Mouse (Mus musculus): Measurements from ENCODE around the gene Vwa8. TPM values are rescaled to one million over a fixed set of nuclear protein-coding genes. Genes with fewer than 3 reads are reported as not detected.

Gene Vwa8
- polyA plus RNA-seq, 1 experiment from 2014 or later, result 22.7 TPM

GRCm38 (mm10) chr14:79142342-79142741 lies 293.5 kb downstream of the Vwa8 start:
- 87% methylated on average over 4 of the region's 4 CpGs for WGBS
- no peak for ATAC-seq (ENCODE audit: insufficient number of reproducible peaks, low FRiP score)
- Histone ChIP-seq H3K4me3 (no peak overlapping the region), H3K36me3 (no peaks in the 10 kb centered on the region), H3K9me3 (replicated peaks) (no peaks in the 10 kb centered on the region), H3K9ac (no peak overlapping the region), H3K27ac (ENCODE audit: poor library complexity, severe bottlenecking) (no peak overlapping the region), H3K4me2 (no peak overlapping the region), H3K27me3 (replicated peaks) (0 out of 2 replicates have a peak, but pooled peaks cover 3% of the 10 kb centered on the region), H3K4me1 (replicated peaks) (peaks cover 9% of the 10 kb centered on the region)

DNA sequence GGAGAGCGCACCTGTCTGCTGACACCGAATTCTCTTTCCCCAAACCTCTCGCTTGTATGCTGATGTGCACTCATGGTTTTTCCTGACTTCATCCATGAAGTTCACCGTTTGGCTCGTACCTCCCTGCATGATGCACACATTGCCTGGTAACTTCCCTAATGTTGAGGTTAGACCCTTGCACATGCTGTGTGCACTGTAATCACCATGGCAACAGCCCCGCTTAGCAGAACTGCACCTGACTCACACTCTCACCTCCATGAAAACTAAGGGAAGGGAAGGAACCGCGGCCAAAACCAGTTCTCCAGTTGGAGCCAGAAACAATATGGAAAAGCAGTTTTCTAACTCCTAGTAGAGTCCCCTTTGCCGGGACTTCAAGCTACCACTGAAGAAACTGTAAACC lies 294.8 kb downstream of the Vwa8 start:
- Histone ChIP-seq H3K9me3 (replicated peaks) (no peaks in the 10 kb centered on the region), H3K9ac (no peak overlapping the region), H3K4me2 (no peak overlapping the region), H3K4me1 (replicated peaks) (peaks cover 9% of the 10 kb centered on the region), H3K27ac (ENCODE audit: poor library complexity, severe bottlenecking) (no peak overlapping the region), H3K27me3 (replicated peaks) (0 out of 2 replicates have a peak, but pooled peaks cover 3% of the 10 kb centered on the region), H3K36me3 (no peaks in the 10 kb centered on the region), H3K4me3 (no peak overlapping the region)
- ATAC-seq (ENCODE audit: insufficient number of reproducible peaks, low FRiP score), result no peak
- WGBS, result 89% methylated on average over 9 of the region's 9 CpGs

DNA sequence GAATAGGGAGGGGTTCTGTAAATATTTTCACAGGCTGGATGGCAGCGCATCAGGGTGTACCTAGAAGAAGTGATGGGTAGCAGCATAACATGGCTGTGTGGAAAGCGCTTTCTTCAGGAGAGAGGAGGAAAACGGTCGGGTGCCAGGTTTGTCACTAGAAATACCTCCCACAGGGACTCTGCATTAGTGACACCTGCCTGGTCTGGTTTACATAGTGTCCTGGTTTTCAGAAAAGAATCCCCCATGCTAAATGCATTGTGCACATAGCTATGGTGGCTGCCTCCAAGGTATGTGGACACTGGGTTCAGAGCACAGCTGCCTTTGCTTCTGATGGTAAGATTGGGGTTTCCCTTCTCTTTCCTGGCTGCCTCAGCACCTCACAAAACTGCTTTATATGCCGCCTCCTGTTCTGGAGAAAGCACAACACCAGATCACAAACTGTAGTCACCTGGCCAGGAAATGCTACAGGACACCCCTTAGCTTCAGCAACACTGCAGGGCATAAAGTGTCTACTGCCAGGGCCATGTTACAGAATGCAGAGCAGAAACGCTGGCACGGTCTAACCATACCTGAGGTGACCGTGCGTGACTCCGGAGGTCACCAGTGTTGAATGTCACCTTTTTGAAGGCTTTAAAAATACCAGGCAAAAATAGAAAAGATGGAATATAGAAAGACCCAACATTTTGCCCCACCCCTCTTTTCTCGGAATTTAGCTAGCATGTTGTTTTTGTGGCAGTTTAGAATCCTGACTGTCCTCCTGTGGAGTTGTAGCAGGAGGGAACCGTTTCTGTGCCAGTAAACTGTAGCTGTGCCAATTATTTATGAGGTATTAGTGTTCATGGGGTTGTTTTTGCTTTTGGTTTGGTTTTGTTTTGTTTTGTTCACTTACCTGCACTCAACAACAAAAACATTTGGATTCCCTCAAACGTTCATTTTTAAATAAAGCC lies 295.7 kb downstream of the Vwa8 start:
- peaks cover 9% of the 10 kb centered on the region for H3K4me1 ChIP-seq (replicated peaks)
- no peak overlapping the region for H3K4me3 ChIP-seq
- 0 out of 2 replicates have a peak, but pooled peaks cover 3% of the 10 kb centered on the region for H3K27me3 ChIP-seq (replicated peaks)
- no peak overlapping the region for H3K4me2 ChIP-seq
- H3K27ac ChIP-seq (ENCODE audit: poor library complexity, severe bottlenecking), result no peak overlapping the region
- WGBS, result 83% methylated on average over 13 of the region's 13 CpGs
- H3K9ac ChIP-seq, result no peak overlapping the region
- no peaks in the 10 kb centered on the region for H3K9me3 ChIP-seq (replicated peaks)
- H3K36me3 ChIP-seq, result no peaks in the 10 kb centered on the region
- no peak for ATAC-seq (ENCODE audit: insufficient number of reproducible peaks, low FRiP score)

DNA sequence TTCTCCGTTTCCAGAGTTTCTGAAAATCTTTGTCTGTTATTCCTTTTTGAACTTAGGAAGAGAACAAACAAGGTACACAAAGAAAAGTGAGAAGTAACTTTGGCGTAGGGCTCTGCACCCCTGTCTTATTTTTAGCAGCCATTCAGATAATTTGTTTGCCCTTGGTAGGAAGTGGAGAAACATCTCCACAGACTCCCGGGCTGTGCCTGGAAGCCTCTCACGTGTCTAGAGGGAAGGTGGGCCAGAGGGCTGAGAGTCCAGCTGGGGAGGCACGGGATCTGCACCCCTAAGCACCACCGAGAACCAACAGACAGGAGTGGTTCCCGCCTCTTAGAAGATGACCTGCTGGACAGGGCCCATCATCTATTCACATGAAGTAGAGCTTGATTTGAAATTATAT lies 302.9 kb downstream of the Vwa8 start:
- ATAC-seq (ENCODE audit: insufficient number of reproducible peaks, low FRiP score), result no peak
- Histone ChIP-seq H3K9ac (no peak overlapping the region), H3K27me3 (replicated peaks) (no peaks in the 10 kb centered on the region), H3K27ac (ENCODE audit: poor library complexity, severe bottlenecking) (no peak overlapping the region), H3K4me3 (no peak overlapping the region), H3K9me3 (replicated peaks) (no peaks in the 10 kb centered on the region), H3K4me2 (no peak overlapping the region), H3K36me3 (no peaks in the 10 kb centered on the region), H3K4me1 (replicated peaks) (0 out of 2 replicates have a peak, but pooled peaks cover 6% of the 10 kb centered on the region)
- WGBS, result 64% methylated on average over 7 of the region's 7 CpGs

- ATAC-seq (ENCODE audit: insufficient number of reproducible peaks, low FRiP score), result no peak
- Histone ChIP-seq H3K36me3 (no peaks in the 10 kb centered on the region), H3K4me1 (replicated peaks) (peaks cover 22% of the 10 kb centered on the region), H3K27me3 (replicated peaks) (no peaks in the 10 kb centered on the region), H3K9ac (no peak overlapping the region), H3K4me2 (no peak overlapping the region), H3K27ac (ENCODE audit: poor library complexity, severe bottlenecking) (no peak overlapping the region), H3K9me3 (replicated peaks) (no peaks in the 10 kb centered on the region), H3K4me3 (no peak overlapping the region)
- 88% methylated on average over 6 of the region's 6 CpGs for WGBS
Measured at GRCm38 (mm10) chr14:79153896-79154295, 305.0 kb downstream of the Vwa8 start.

GRCm38 (mm10) chr14:79154961-79155360 lies 306.1 kb downstream of the Vwa8 start:
- Histone ChIP-seq H3K4me1 (replicated peaks) (peaks cover 22% of the 10 kb centered on the region), H3K9ac (no peak overlapping the region), H3K9me3 (replicated peaks) (no peaks in the 10 kb centered on the region), H3K4me3 (no peak overlapping the region), H3K4me2 (no peak overlapping the region), H3K27me3 (replicated peaks) (no peaks in the 10 kb centered on the region), H3K36me3 (no peaks in the 10 kb centered on the region), H3K27ac (ENCODE audit: poor library complexity, severe bottlenecking) (no peak overlapping the region)
- no peak for ATAC-seq (ENCODE audit: insufficient number of reproducible peaks, low FRiP score)
- WGBS, result 74% methylated on average over 11 of the region's 11 CpGs

GRCm38 (mm10) chr14:79156526-79157411 lies 307.9 kb downstream of the Vwa8 start:
- WGBS, result 51% methylated on average over 10 of the region's 10 CpGs
- H3K9ac ChIP-seq, result no peak overlapping the region
- no peak overlapping the region for H3K27ac ChIP-seq (ENCODE audit: poor library complexity, severe bottlenecking)
- H3K4me1 ChIP-seq (replicated peaks), result peaks cover 21% of the 10 kb centered on the region
- H3K4me2 ChIP-seq, result peak overlapping the region; percentile 22; the same call in 1 of the 2 replicates
- peaks cover 5% of the 10 kb centered on the region; the same call in 1 of the 2 replicates for H3K36me3 ChIP-seq
- no peak overlapping the region for H3K4me3 ChIP-seq
- ATAC-seq (ENCODE audit: insufficient number of reproducible peaks, low FRiP score), result no peak
- no peaks in the 10 kb centered on the region for H3K9me3 ChIP-seq (replicated peaks)
- no peaks in the 10 kb centered on the region for H3K27me3 ChIP-seq (replicated peaks)

GRCm38 (mm10) chr14:79157451-79158218 lies 308.8 kb downstream of the Vwa8 start:
- Histone ChIP-seq H3K9ac (no peak overlapping the region), H3K4me2 (peak overlapping the region; percentile 22; the same call in 1 of the 2 replicates), H3K36me3 (peaks cover 5% of the 10 kb centered on the region; the same call in 1 of the 2 replicates), H3K9me3 (replicated peaks) (no peaks in the 10 kb centered on the region), H3K27ac (ENCODE audit: poor library complexity, severe bottlenecking) (0 out of 2 replicates have a peak overlapping the region, but pooled peaks have one; percentile 12), H3K4me1 (replicated peaks) (peaks cover 19% of the 10 kb centered on the region), H3K4me3 (no peak overlapping the region), H3K27me3 (replicated peaks) (no peaks in the 10 kb centered on the region)
- whole genome bisulfite sequencing, result 32% methylated on average over 16 of the region's 17 CpGs
- ATAC-seq (ENCODE audit: insufficient number of reproducible peaks, low FRiP score), result peak; percentile 56

GRCm38 (mm10) chr14:79158219-79158521 lies 309.3 kb downstream of the Vwa8 start:
- no peaks in the 10 kb centered on the region for H3K27me3 ChIP-seq (replicated peaks)
- H3K27ac ChIP-seq (ENCODE audit: poor library complexity, severe bottlenecking), result no peak overlapping the region
- no peaks in the 10 kb centered on the region for H3K9me3 ChIP-seq (replicated peaks)
- 89% methylated on average over 12 of the region's 12 CpGs for WGBS
- no peak overlapping the region for H3K4me3 ChIP-seq
- H3K9ac ChIP-seq, result no peak overlapping the region
- H3K36me3 ChIP-seq, result peaks cover 5% of the 10 kb centered on the region; the same call in 1 of the 2 replicates
- H3K4me2 ChIP-seq, result no peak overlapping the region
- ATAC-seq (ENCODE audit: insufficient number of reproducible peaks, low FRiP score), result no peak
- H3K4me1 ChIP-seq (replicated peaks), result peaks cover 19% of the 10 kb centered on the region

- no peaks in the 10 kb centered on the region for H3K27me3 ChIP-seq (replicated peaks)
- no peaks in the 10 kb centered on the region for H3K9me3 ChIP-seq (replicated peaks)
- H3K36me3 ChIP-seq, result peaks cover 5% of the 10 kb centered on the region; the same call in 1 of the 2 replicates
- WGBS, result 86% methylated on average over 4 of the region's 4 CpGs
- ATAC-seq (ENCODE audit: insufficient number of reproducible peaks, low FRiP score), result no peak
- H3K4me1 ChIP-seq (replicated peaks), result peaks cover 19% of the 10 kb centered on the region
- H3K4me3 ChIP-seq, result no peak overlapping the region
- H3K4me2 ChIP-seq, result no peak overlapping the region
- no peak overlapping the region for H3K9ac ChIP-seq
- H3K27ac ChIP-seq (ENCODE audit: poor library complexity, severe bottlenecking), result no peak overlapping the region
Measured at GRCm38 (mm10) chr14:79158673-79159200, 309.9 kb downstream of the Vwa8 start.

Measured in heart, embryonic 12.5 days (tissue).